Mouse (Mus musculus) forebrain, postnatal 0 days (tissue): ENCODE data around the gene Megf11. TPM values are rescaled to one million over a fixed set of nuclear protein-coding genes. Genes with fewer than 3 reads are reported as not detected.
A peak's percentile ranks its signal among the peaks of the same experiment; 100 is the strongest.

Source experiments
- ATAC-seq: fragments of 200-750 bp; cut with Nextera tagmentation; 2 replicates; pipeline ENCODE4 v1.8.0; 2017; ENCODE audit warnings: mild to moderate bottlenecking, moderate library complexity
- DNase-seq: peaks from one replicate; pipeline ENCODE4 v3.0.0-alpha.2; 2015
- H3K27ac ChIP-seq: fragments of 300-500 bp; sonication (generic); 2 replicates; pipeline ENCODE4 v1.5.1; 2014; ENCODE audit warnings: low read depth, mild to moderate bottlenecking, antibody characterized with exemption, low read length, moderate library complexity, mixed read lengths
- H3K27me3 ChIP-seq: fragments of 300-500 bp; sonication (generic); 2 replicates; pipeline ENCODE4 v1.6.1; 2014; ENCODE audit warnings: mild to moderate bottlenecking, low read length, mixed read lengths; ENCODE audit not compliant: insufficient read depth
- H3K36me3 ChIP-seq: fragments of 300-500 bp; sonication (generic); 2 replicates; pipeline ENCODE4 v1.6.1; 2014; ENCODE audit warnings: mild to moderate bottlenecking, moderate library complexity; ENCODE audit not compliant: insufficient read depth
- H3K4me1 ChIP-seq: fragments of 300-500 bp; sonication (generic); 2 replicates; pipeline ENCODE4 v1.6.1; 2014; ENCODE audit warnings: antibody characterized with exemption; ENCODE audit not compliant: insufficient read depth
- H3K4me2 ChIP-seq: fragments of 300-500 bp; sonication (generic); 2 replicates; pipeline ENCODE4 v1.6.1; 2014; ENCODE audit warnings: low read depth, mild to moderate bottlenecking, moderate library complexity
- H3K4me3 ChIP-seq: fragments of 300-500 bp; sonication (generic); 2 replicates; pipeline ENCODE4 v1.5.1; 2014; ENCODE audit warnings: low read depth, low read length, mixed read lengths
- H3K9ac ChIP-seq: fragments of 300-500 bp; sonication (generic); 2 replicates; pipeline ENCODE4 v1.6.1; 2014; ENCODE audit warnings: mild to moderate bottlenecking
- H3K9me3 ChIP-seq: fragments of 300-500 bp; sonication (generic); 2 replicates; pipeline ENCODE4 v1.6.1; 2016; ENCODE audit warnings: low read length
- CTCF ChIP-seq: sonication (generic); IDR thresholded peaks from 2 replicates; pipeline ENCODE4 v1.5.1; 2016; ENCODE audit warnings: antibody characterized with exemption, control low read depth, low read depth
- WGBS: fragments of 180-500 bp; shearing (Covaris S2); extraction: QIAGEN DNeasy Blood & Tissue Kit; methylation state at CpG from one replicate; pipeline ENCODE4 v1.1.7; 2014; 5-methylcytosine and 5-hydroxymethylcytosine counted together
- polyA plus RNA-seq: library from polyadenylated mRNA; unstranded; fragments of >200 nt; fragmentation: Nextera tagmentation; extraction: Ambion mirVana; gene quantifications from 2 replicates; pipeline ENCODE4 v1.2.1, GENCODE M21; 2015
- total RNA-seq: library from RNA; depleted of rRNA; stranded (reverse); fragments of >200 nt; gene quantifications from 2 replicates; pipeline ENCODE4 v1.2.3, GENCODE M21; 2014

Megf11 gene
- total and polyA plus RNA-seq, 2 experiments from 2014 or later, result 8.9 to 14.5 TPM

DNA sequence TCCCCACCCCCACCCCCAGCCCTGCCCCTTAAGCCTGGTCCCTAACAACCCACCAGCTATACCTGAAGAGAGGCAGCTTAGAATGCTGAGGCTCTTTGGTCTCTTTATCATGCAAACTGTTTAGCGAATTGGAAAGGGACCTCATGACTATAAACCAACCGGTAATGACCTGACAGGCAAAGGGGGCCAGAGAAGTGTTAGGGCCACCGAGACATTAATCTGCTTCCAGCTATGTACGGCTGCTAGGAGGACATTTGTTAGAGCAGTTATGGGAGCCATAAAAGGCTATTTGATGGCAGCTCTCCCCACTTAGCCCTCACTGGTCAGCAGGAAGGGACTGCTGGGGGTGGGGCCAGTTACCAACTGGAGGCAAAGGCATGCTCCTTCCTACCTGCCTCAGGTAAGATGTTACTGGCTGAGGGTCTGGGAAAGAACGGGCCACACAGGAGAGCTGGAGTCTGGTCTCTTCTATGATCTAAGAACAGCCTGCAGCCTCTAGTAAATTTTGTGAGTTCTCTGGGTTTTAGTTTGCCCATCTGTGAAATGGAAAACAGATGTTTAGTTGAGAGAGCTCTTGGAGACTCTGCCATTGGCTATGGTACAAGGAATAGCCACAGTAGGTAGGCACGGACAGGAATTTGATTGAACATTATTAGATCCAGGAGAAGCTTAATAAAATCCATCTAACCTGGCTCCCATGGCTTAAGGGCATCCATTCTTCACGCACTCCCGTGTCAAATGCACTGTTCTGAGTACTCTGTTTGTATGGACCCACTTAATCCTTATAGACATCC, 183.2 kb downstream of the Megf11 start:
- Histone ChIP-seq H3K4me1 (peaks cover 3% of the 10 kb centered on the region; the same call in 1 of the 2 replicates), H3K36me3 (no peaks in the 10 kb centered on the region), H3K27me3 (no peaks in the 10 kb centered on the region), H3K9me3 (no peaks in the 10 kb centered on the region), H3K27ac (no peak overlapping the region), H3K4me3 (no peak overlapping the region), H3K9ac (no peak overlapping the region), H3K4me2 (no peak overlapping the region)
- ATAC-seq, result no peak
- no peak for TF ChIP-seq CTCF
- WGBS, result 54% methylated on average over 8 of the region's 8 CpGs
- DNase-seq, result no peak

- no peak for ATAC-seq
- Histone ChIP-seq H3K27me3 (no peaks in the 10 kb centered on the region), H3K4me2 (no peak overlapping the region), H3K4me3 (no peak overlapping the region), H3K9me3 (no peaks in the 10 kb centered on the region), H3K36me3 (no peaks in the 10 kb centered on the region), H3K4me1 (peaks cover 3% of the 10 kb centered on the region; the same call in 1 of the 2 replicates), H3K27ac (no peak overlapping the region), H3K9ac (no peak overlapping the region)
- no peak for DNase-seq
- no peak for TF ChIP-seq CTCF
- WGBS, result 65% methylated on average over 4 of the region's 4 CpGs
Observed at GRCm38 (mm10) chr9:64570448-64570847, 185.0 kb downstream of the Megf11 start.

DNA sequence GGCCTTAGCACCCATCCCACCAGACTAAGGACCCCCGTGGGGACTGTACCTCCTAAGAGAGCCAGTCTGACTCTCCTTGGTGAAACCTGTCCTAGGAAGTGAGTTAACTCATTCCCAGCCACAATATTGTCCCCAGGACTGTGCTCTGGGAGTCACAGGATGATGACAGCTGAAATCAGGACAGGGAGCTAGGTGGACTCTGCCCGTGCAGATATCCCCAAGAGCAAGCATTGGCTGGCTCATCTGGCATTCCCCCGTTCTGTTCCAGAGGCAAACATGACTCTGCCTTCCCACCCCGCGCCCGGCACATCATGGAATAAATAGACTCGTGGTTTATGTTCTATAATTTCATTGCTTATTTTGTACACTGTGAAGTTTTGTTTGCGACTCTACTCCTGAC, 185.7 kb downstream of the Megf11 start:
- no peak overlapping the region for H3K9ac ChIP-seq
- no peak overlapping the region for H3K4me2 ChIP-seq
- ATAC-seq, result no peak
- DNase-seq, result no peak
- no peaks in the 10 kb centered on the region for H3K9me3 ChIP-seq
- TF ChIP-seq CTCF, result no peak
- peaks cover 3% of the 10 kb centered on the region; the same call in 1 of the 2 replicates for H3K4me1 ChIP-seq
- H3K36me3 ChIP-seq, result no peaks in the 10 kb centered on the region
- H3K27ac ChIP-seq, result no peak overlapping the region
- no peak overlapping the region for H3K4me3 ChIP-seq
- no peaks in the 10 kb centered on the region for H3K27me3 ChIP-seq
- WGBS, result 88% methylated on average over 8 of the region's 8 CpGs

DNA sequence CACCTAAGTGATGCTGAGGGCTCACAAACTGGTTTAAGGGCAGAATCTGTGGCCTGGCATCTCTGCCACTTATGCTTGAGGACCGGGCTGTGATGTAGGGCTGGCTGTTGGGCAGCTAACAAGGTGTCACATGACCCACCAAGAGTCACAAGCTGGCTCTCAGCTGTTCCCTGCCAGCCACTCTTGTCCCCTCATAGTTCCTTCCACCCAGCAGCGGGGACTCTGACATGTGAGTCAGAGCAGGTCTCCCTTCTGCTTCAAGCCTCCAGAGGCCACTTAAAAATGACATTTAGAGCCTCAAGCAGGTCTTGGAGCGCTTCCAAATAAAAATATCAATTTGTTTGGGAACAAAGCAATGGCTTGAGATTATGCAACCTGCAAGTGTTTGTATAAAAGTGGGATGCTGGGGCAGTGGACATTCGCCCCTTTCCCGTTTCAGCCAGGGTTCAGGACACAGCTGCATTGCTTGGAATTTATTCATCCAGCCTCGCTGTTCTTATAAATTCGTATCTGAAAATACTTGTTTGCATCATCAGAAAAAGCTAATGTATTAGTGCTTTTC, 187.3 kb downstream of the Megf11 start:
- H3K27ac ChIP-seq, result no peak overlapping the region
- H3K4me1 ChIP-seq, result peaks cover 6% of the 10 kb centered on the region; the same call in 1 of the 2 replicates
- no peak for DNase-seq
- 65% methylated on average over 7 of the region's 7 CpGs for WGBS
- peak; percentile 36; the same call in 1 of the 2 replicates for ATAC-seq
- no peak overlapping the region for H3K4me2 ChIP-seq
- TF ChIP-seq CTCF, result no peak
- H3K36me3 ChIP-seq, result no peaks in the 10 kb centered on the region
- no peaks in the 10 kb centered on the region for H3K9me3 ChIP-seq
- H3K4me3 ChIP-seq, result no peak overlapping the region
- H3K27me3 ChIP-seq, result no peaks in the 10 kb centered on the region
- no peak overlapping the region for H3K9ac ChIP-seq

GRCm38 (mm10) chr9:64575658-64576057, 190.2 kb downstream of the Megf11 start:
- ATAC-seq (no peak), DNase-seq (no peak)
- H3K27me3 ChIP-seq, result no peaks in the 10 kb centered on the region
- H3K9me3 ChIP-seq, result no peaks in the 10 kb centered on the region
- peaks cover 6% of the 10 kb centered on the region for H3K4me1 ChIP-seq
- no peak for TF ChIP-seq CTCF
- no peak overlapping the region for H3K9ac ChIP-seq
- H3K27ac ChIP-seq, result no peak overlapping the region
- H3K4me2 ChIP-seq, result no peak overlapping the region
- H3K36me3 ChIP-seq, result no peaks in the 10 kb centered on the region
- no peak overlapping the region for H3K4me3 ChIP-seq

- no peak overlapping the region for H3K27ac ChIP-seq
Observed at GRCm38 (mm10) chr9:64576143-64576878, 190.9 kb downstream of the Megf11 start.

DNA sequence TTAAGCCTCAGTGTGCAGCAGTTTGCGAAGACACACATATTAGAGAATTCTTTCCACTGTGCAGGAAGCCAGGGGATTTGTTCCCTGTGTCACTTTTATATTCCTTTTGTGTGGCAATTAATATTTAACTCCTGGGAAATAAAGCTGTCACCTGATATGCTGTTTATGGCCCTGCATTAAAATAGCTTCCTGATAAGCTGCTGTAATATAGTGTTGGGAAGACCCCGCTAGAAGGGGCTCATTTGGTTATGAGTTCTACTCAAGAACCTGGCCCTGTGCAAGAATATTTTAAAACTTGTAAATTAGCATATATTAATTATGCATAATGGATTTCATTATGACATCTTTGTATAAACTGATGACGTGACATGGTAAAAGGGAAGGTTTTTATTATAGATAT, 191.7 kb downstream of the Megf11 start:
- Histone ChIP-seq H3K27me3 (no peaks in the 10 kb centered on the region), H3K9me3 (no peaks in the 10 kb centered on the region), H3K4me1 (peaks cover 6% of the 10 kb centered on the region), H3K36me3 (no peaks in the 10 kb centered on the region), H3K4me2 (no peak overlapping the region), H3K9ac (no peak overlapping the region), H3K27ac (no peak overlapping the region), H3K4me3 (no peak overlapping the region)
- DNase-seq (no peak), ATAC-seq (no peak)
- TF ChIP-seq CTCF, result no peak
- 68% methylated on average over 3 of the region's 3 CpGs for WGBS

More at GRCm38 (mm10) chr9:64576143-64576878, 190.9 kb downstream of the Megf11 start:
- Histone ChIP-seq H3K4me3 (no peak overlapping the region), H3K9me3 (no peaks in the 10 kb centered on the region), H3K9ac (no peak overlapping the region), H3K36me3 (no peaks in the 10 kb centered on the region), H3K4me1 (peaks cover 6% of the 10 kb centered on the region), H3K27me3 (no peaks in the 10 kb centered on the region), H3K4me2 (no peak overlapping the region)
- ATAC-seq (no peak), DNase-seq (no peak)
- no peak for TF ChIP-seq CTCF
- WGBS, result 78% methylated on average over 5 of the region's 5 CpGs
